Mouse (Mus musculus): Measurements from ENCODE around the gene Btbd35f7.
"Not testable (repeated sequence)": the region's sequence is repeated elsewhere in the genome, so short reads cannot be mapped to it uniquely, and the experiment has no call there.

Btbd35f7 gene

DNA sequence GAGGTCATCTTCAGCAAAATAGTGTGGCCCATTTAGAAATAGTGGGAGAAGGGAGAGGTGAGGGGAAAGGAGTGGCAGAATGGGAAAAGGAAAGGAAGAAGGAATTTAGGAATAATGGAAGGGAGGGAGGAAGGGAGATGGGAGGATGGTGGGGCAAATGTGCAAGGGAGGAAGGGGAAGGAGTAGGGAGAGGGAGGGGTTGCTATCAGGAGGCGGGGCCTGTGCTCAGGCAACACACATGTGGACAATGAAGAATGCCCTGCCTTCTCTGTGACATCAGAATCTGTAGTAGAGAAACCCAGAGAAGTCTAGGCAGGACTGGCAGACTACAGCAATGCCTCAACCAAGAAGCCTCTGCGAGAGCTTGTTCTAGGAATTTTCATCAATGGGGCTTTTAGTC is at the start of gene Btbd35f7:
TSS of gene Btbd35f7 (plus strand) at position 301 of the 400 bp plus-strand sequence.
- not testable (repeated sequence) for DNase-seq (ENCODE audit: low read depth, low spot score)
